Mouse (Mus musculus) lung, postnatal 0 days (tissue): Measurements from ENCODE around the gene Hsd17b1.

Experiments
- CTCF ChIP-seq: IDR thresholded peaks from 2 replicates; pipeline ENCODE4 v1.5.1; 2016; ENCODE audit warnings: antibody characterized with exemption, mild to moderate bottlenecking
- EP300 ChIP-seq: IDR thresholded peaks from 2 replicates; pipeline ENCODE4 v1.6.1; 2016; ENCODE audit warnings: antibody characterized with exemption, mild to moderate bottlenecking, control low read depth

- TF ChIP-seq CTCF (peak; percentile 82), EP300 (no peak)
Measured at GRCm38 (mm10) chr11:101057860-101058259, 20.4 kb upstream of the Hsd17b1 start.
